Mouse (Mus musculus) lung, postnatal 10 days (tissue): ENCODE measurements around the gene Gm10340.
"Not testable (repeated sequence)": the region's sequence is repeated elsewhere in the genome, so short reads cannot be mapped to it uniquely, and the experiment has no call there.

ENCODE experiments used
- DNase-seq: peaks from one replicate; pipeline ENCODE4 v3.0.0; 2021

The Gm10340 gene

DNA sequence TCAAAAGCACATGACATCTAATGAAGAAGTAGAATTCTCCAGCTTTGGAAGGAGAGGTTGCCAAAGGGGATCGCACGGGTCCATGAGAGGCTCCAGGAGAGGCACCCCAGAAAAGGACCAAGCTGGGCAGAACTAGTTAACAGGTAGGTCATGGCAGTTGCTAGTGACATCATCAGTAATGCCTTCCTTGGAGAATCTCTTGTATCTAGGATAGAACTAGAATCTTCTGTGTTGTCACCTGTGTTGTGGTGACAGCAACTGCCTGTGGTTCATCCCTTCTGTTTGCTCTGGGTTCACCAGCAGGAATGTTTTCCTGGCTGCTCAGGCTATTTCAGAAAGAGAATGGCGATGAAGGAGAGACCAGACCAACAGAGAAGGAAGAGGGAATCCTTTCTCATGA lies at the start of gene Gm10340:
Gene Gm10340 (plus strand): TSS at position 301 of the 400 bp plus-strand sequence.
- not testable (repeated sequence) for DNase-seq

DNA sequence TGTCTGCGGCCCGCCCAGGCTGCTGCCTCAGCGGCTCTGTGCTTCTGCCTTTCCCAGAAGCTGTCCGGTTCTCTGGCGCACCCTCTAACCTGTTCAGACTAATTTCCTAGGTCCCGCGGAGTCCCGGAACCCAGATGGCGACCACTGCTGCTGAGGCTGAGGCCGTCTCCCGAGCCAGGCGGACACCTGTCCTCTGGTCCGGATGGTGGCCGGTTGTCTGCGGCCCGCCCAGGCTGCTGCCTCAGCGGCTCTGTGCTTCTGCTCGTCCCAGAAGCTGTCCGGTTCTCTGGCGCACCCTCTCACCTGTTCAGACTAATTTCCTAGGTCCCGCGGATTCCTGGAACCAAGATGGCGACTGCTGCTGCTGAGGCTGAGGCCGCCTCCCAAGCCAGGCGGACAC lies 17.7 kb upstream of the Gm10340 start:
- DNase-seq: peak; percentile 0

DNA sequence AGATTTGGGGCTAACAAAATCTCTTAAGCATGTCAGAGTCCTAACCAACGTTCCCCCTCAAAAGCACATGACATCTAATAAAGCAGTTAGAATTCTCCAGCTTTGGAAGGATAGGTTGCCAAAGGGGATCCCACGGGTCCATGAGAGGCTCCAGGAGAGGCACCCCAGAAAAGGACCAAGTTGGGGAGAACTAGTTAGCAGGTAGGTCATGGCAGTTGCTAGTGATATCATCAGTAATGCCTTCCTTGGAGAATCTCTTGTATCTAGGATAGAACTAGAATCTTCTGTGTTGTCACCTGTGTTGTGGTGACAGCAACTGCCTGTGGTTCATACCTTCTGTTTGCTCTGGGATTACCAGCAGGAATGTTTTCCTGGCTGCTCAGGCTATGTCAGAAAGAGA lies 54.2 kb downstream of the Gm10340 start, which contains the start of gene Gm5795:
Gene Gm5795 (plus strand): TSS at position 301 of the 400 bp plus-strand sequence.
- not testable (repeated sequence) for DNase-seq
